Mouse (Mus musculus) midbrain, embryonic 14.5 days (tissue): ENCODE data around the gene Kcng1. TPM values are rescaled to one million over a fixed set of nuclear protein-coding genes. Genes with fewer than 3 reads are reported as not detected.

Source experiments
- polyA plus RNA-seq: library from polyadenylated mRNA; unstranded; fragments of >200 nt; fragmentation: Nextera tagmentation; extraction: Ambion mirVana; gene quantifications from 2 replicates; pipeline ENCODE4 v1.2.1, GENCODE M21; 2014

Kcng1 gene
- polyA plus RNA-seq, 1 experiment from 2014 or later = 3.0 TPM

Other genes with a start within 250 kb of the Kcng1 start
- gene Pard6b, start 200.7 kb downstream of the Kcng1 start, polyA plus RNA-seq = 8.2 and 9.2 TPM in 2 replicates
- 4.5 and 5.8 TPM in 2 replicates for gene Adnp, start 74.6 kb downstream of the Kcng1 start, polyA plus RNA-seq
- 35.8 and 35.9 TPM in 2 replicates for gene Gm20716, start 51.4 kb downstream of the Kcng1 start, polyA plus RNA-seq
- 61.1 and 75.4 TPM in 2 replicates for gene Dpm1, start 51.1 kb downstream of the Kcng1 start, polyA plus RNA-seq
- 10.3 and 10.8 TPM in 2 replicates for gene Mocs3, start 51.1 kb downstream of the Kcng1 start, polyA plus RNA-seq